Mouse (Mus musculus): Measurements from ENCODE around the gene Zpld1. TPM values are rescaled to one million over a fixed set of nuclear protein-coding genes. Genes with fewer than 3 reads are reported as not detected.

Gene Zpld1
- polyA plus RNA-seq, 1 experiment from 2014 or later: 1.6 TPM

DNA sequence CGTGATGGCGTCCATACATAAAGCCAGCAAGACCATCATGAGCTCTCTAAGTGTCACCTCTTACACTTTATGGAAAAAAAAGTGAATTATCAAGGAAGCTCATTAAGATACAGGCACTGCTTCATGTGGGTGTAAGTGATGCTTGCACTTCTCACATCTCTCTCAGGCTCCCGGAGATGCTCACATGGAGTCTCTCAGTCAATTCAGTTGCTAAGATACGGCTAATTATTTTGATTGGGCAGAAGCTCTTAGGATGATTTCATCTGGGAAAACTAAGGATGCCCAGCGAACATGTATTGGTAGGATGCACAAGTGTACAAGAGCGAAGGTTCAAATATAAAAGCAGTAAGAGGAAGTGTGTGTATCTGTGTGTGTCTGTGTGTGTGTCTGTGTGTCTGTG lies 38.1 kb downstream of the Zpld1 start:
- Histone ChIP-seq H3K4me2 (ENCODE audit: low read length) (no peak overlapping the region), H3K4me3 (replicated peaks; ENCODE audit: low read length) (no peak overlapping the region), H3K27ac (ENCODE audit: low read length) (no peak overlapping the region), H3K36me3 (ENCODE audit: control insufficient read depth, insufficient read depth) (no peaks in the 10 kb centered on the region), H3K27me3 (replicated peaks; ENCODE audit: control insufficient read depth, insufficient read depth, low read length) (no peaks in the 10 kb centered on the region), H3K4me1 (replicated peaks; ENCODE audit: control insufficient read depth, insufficient read depth, low read length) (no peaks in the 10 kb centered on the region), H3K9me3 (ENCODE audit: control insufficient read depth, low read length) (no peaks in the 10 kb centered on the region), H3K9ac (replicated peaks; ENCODE audit: low read depth, low read length) (no peak overlapping the region)
- WGBS: 58% methylated on average over 6 of the region's 6 CpGs
- peak; percentile 75; the same call in 1 of the 2 replicates for ATAC-seq

- Histone ChIP-seq H3K9me3 (ENCODE audit: control insufficient read depth, low read length) (no peaks in the 10 kb centered on the region), H3K27me3 (replicated peaks; ENCODE audit: control insufficient read depth, insufficient read depth, low read length) (no peaks in the 10 kb centered on the region), H3K27ac (ENCODE audit: low read length) (no peak overlapping the region), H3K36me3 (ENCODE audit: control insufficient read depth, insufficient read depth) (no peaks in the 10 kb centered on the region), H3K4me1 (replicated peaks; ENCODE audit: control insufficient read depth, insufficient read depth, low read length) (no peaks in the 10 kb centered on the region), H3K9ac (replicated peaks; ENCODE audit: low read depth, low read length) (no peak overlapping the region), H3K4me2 (ENCODE audit: low read length) (no peak overlapping the region), H3K4me3 (replicated peaks; ENCODE audit: low read length) (no peak overlapping the region)
- no peak for ATAC-seq
- 85% methylated on average over 2 of the region's 2 CpGs for WGBS
These were observed 56.8 kb downstream of the Zpld1 start for GRCm38 (mm10) chr16:55240996-55241395.

DNA sequence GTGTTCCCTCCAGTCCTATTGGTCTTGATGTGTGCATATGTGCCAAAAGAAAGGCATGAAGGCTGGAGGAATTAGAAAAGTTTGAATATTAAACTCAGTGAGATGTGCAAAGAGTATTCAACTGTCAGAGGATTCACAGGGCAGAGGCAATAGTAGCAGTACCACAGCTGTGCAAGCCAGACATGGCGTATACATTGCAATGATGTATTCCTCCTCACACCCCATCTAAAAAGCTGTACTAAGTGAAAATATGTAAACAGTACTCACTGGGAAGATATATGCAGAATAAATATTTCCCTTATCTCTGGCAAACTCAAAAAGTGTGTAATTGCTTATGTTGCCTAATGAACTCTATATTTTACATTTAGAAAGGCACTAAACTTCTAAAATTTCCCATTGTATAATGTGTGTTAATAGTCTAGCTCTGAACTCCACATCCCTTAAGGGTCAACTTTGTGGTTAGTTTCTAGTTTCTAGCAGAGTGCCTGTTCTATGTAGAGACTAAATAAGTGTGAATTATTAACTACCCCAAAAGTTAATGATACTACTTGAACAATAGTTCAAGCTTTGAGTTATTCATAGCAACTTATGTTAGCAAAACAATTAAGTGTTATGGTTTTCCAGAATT lies 68.7 kb downstream of the Zpld1 start:
- Histone ChIP-seq H3K4me1 (replicated peaks; ENCODE audit: control insufficient read depth, insufficient read depth, low read length) (no peaks in the 10 kb centered on the region), H3K4me2 (ENCODE audit: low read length) (no peak overlapping the region), H3K27me3 (replicated peaks; ENCODE audit: control insufficient read depth, insufficient read depth, low read length) (no peaks in the 10 kb centered on the region), H3K9ac (replicated peaks; ENCODE audit: low read depth, low read length) (no peak overlapping the region), H3K27ac (ENCODE audit: low read length) (no peak overlapping the region), H3K9me3 (ENCODE audit: control insufficient read depth, low read length) (no peaks in the 10 kb centered on the region), H3K4me3 (replicated peaks; ENCODE audit: low read length) (no peak overlapping the region), H3K36me3 (ENCODE audit: control insufficient read depth, insufficient read depth) (no peaks in the 10 kb centered on the region)
- ATAC-seq: no peak
- 96% methylated on average over 1 of the region's 1 CpGs for WGBS

- H3K36me3 ChIP-seq (ENCODE audit: control insufficient read depth, insufficient read depth): no peaks in the 10 kb centered on the region
These were observed 93.8 kb downstream of the Zpld1 start for GRCm38 (mm10) chr16:55203945-55204344.

GRCm38 (mm10) chr16:55190397-55190796 lies 107.4 kb downstream of the Zpld1 start:
- Histone ChIP-seq H3K9ac (replicated peaks; ENCODE audit: low read depth, low read length) (no peak overlapping the region), H3K9me3 (ENCODE audit: control insufficient read depth, low read length) (no peaks in the 10 kb centered on the region), H3K27me3 (replicated peaks; ENCODE audit: control insufficient read depth, insufficient read depth, low read length) (no peaks in the 10 kb centered on the region), H3K4me1 (replicated peaks; ENCODE audit: control insufficient read depth, insufficient read depth, low read length) (no peaks in the 10 kb centered on the region), H3K4me2 (ENCODE audit: low read length) (no peak overlapping the region), H3K36me3 (ENCODE audit: control insufficient read depth, insufficient read depth) (no peaks in the 10 kb centered on the region), H3K4me3 (replicated peaks; ENCODE audit: low read length) (no peak overlapping the region), H3K27ac (ENCODE audit: low read length) (no peak overlapping the region)
- 15% methylated on average over 2 of the region's 2 CpGs for WGBS
- peak; percentile 77 for ATAC-seq

More at GRCm38 (mm10) chr16:55203945-55204344, 93.8 kb downstream of the Zpld1 start:
- no peak overlapping the region for H3K9ac ChIP-seq (replicated peaks; ENCODE audit: low read depth, low read length)
- H3K4me3 ChIP-seq (replicated peaks; ENCODE audit: low read length): no peak overlapping the region
- 70% methylated on average over 1 of the region's 1 CpGs for WGBS
- H3K4me2 ChIP-seq (ENCODE audit: low read length): no peak overlapping the region
- no peak for ATAC-seq
- no peak overlapping the region for H3K27ac ChIP-seq (ENCODE audit: low read length)
- no peaks in the 10 kb centered on the region for H3K27me3 ChIP-seq (replicated peaks; ENCODE audit: control insufficient read depth, insufficient read depth, low read length)
- no peaks in the 10 kb centered on the region; the same call in 1 of the 2 replicates for H3K4me1 ChIP-seq (replicated peaks; ENCODE audit: control insufficient read depth, insufficient read depth, low read length)
- H3K9me3 ChIP-seq (ENCODE audit: control insufficient read depth, low read length): no peaks in the 10 kb centered on the region

GRCm38 (mm10) chr16:55185370-55185769 lies 112.4 kb downstream of the Zpld1 start:
- WGBS: 67% methylated on average over 1 of the region's 1 CpGs
- Histone ChIP-seq H3K4me2 (ENCODE audit: low read length) (no peak overlapping the region), H3K27me3 (replicated peaks; ENCODE audit: control insufficient read depth, insufficient read depth, low read length) (no peaks in the 10 kb centered on the region), H3K27ac (ENCODE audit: low read length) (no peak overlapping the region), H3K9ac (replicated peaks; ENCODE audit: low read depth, low read length) (no peak overlapping the region), H3K4me3 (replicated peaks; ENCODE audit: low read length) (no peak overlapping the region), H3K36me3 (ENCODE audit: control insufficient read depth, insufficient read depth) (no peaks in the 10 kb centered on the region), H3K9me3 (ENCODE audit: control insufficient read depth, low read length) (no peaks in the 10 kb centered on the region), H3K4me1 (replicated peaks; ENCODE audit: control insufficient read depth, insufficient read depth, low read length) (no peaks in the 10 kb centered on the region)
- peak; percentile 79 for ATAC-seq

Measured in forebrain, embryonic 16.5 days (tissue).